Mouse (Mus musculus) heart, adult 8-10 months (tissue): ENCODE measurements around the gene Cdk2ap2. TPM values are rescaled to one million over a fixed set of nuclear protein-coding genes. Genes with fewer than 3 reads are reported as not detected.
"Not testable (repeated sequence)": the region's sequence is repeated elsewhere in the genome, so short reads cannot be mapped to it uniquely, and the experiment has no call there.

Source experiments
- DNase-seq: peaks from one replicate; pipeline ENCODE4 v3.0.0; 2022; ENCODE audit warnings: low spot score
- total RNA-seq, 4 experiments: library from RNA; stranded (reverse); gene quantifications; 2 replicates each; pipeline ENCODE4 v1.2.4; 2022

Cdk2ap2 gene
- total RNA-seq, 4 experiments from 2014 or later = 33.6 to 43.4 (median 39.5) TPM

DNA sequence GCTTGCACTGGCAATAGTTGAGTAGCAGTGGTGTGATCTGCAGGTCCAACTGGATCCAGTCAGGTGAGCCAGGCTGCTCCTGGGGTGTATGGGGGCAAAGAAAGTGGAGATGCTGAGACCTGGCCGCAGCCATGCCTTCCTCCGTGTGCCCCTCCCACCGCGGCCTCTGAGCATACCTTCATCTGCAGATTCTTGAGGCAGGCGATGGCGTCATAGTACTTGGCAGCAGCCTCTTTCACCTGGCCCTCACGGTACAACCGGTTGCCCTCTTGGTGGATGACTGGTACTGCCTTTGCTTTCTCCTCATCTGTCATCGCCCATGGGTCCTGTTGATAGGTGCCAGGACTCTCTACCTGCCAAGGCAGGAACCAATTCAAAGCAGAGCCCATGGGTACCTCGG, 18.2 kb downstream of the Cdk2ap2 start:
- no peak for DNase-seq

DNA sequence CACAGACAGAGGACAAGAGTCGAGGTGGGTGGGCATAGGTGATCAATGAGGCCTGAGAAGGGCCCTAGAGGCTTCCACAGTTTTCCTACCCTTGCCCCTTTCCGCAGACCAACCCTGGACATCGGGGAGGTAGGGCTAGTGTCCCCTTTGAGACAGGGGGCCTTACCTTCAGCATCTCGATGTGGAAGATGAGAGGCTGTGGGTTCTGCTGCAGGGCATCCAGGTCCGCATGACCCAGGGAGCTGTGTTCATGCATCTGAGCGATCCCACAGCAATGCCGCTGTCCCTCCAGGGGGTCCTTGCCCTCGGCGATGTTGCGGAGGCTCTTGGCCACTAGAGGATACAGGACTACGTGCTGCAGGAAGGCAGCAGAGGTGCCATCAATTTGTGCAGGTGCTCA, 18.8 kb downstream of the Cdk2ap2 start:
- DNase-seq = no peak

- DNase-seq = no peak
Observed at GRCm38 (mm10) chr19:4117006-4117405, 20.0 kb downstream of the Cdk2ap2 start.

GRCm38 (mm10) chr19:4118350-4118749, 21.4 kb downstream of the Cdk2ap2 start:
- DNase-seq = no peak

DNA sequence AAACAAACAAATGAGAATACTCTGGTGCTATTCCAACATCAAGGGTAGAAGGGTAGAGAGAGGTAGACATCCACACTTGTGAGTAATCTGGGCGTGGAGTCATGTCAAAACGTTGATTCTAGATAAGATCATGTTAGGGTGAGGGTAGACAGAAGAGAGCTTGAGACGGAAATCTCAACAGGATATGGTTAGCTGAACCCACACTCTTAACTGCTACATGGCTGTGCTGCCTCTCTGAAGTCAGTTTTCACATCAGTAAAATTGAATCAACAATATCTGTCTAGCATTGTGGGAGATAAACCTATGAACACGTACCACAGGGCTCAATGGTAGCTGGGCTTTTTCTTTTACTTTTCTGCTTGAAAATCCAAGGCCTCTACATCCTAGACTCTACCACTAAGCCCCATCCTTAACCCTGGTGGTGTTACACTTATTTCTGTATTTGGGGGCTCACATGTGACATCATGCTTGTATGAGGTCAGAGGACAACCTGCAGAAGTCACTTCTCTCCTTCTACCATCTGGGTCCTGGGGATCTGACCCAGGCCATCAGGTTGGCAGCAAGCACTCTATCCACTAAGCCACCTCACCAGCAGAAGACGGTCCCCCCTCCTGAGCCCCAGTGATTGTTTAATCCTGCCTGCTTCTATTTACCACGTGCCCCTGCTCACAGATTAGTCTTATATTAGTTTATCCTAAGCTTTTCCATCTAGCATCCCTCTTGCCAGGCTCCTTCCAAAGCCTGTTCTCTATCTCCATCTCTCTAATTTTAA, 22.9 kb downstream of the Cdk2ap2 start:
- DNase-seq = no peak

- no peak for DNase-seq
Observed at GRCm38 (mm10) chr19:4120496-4120895, 23.5 kb downstream of the Cdk2ap2 start.

DNA sequence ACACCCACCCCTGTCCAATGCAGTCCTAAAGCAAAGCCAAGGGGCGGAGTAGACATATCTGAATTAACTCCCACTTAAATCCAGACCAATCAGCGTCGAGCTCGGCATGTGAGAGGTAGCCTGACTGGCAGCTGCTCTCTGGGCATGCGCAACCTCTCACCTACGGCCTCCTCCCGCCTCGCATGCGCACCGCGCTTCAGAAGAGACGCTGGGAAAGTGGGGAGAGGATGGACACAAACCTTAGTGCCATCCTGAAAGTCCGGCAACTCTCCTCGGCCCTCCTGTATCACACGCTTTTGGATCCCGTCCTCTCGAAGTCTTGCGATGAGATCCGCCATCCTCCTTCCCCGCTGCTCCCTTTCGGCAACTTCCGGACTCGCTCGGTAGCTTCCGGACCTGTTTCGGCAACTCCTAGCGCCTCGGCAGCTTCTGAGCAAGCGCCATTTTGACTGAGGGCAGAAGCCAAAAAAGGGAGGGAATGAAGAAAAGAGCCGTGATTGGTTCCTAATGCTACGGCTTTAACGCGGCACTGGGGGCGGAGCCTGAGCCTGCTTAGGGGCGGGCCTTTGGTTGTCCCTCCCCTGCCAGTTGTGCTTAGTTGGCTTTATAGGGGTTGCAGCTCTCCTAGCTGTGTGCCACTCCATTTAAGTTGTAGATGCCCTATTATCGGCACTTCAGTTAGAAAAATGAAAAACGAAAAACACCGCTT, 24.3 kb downstream of the Cdk2ap2 start:
- DNase-seq = peak; percentile 99

DNA sequence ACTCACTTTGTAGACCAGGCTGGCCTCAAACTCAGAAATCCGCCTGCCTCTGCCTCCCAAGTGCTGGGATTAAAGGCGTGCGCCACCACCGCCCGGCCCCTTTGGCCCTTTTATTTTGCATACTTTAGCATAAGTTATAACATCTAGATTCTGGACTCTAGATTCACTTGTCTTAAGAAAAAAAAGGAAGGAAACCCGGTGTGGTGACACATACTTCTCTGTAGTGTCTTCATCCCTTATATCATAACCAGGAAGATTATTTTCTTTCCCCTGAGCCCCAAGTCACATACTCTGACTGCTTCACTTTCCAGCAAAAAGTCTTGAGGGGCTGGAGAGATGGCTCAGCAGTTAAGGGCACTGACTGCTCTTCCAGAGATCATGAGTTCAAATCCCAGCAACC, 24.9 kb downstream of the Cdk2ap2 start:
- DNase-seq = not testable (repeated sequence)

- no peak for DNase-seq
Observed at GRCm38 (mm10) chr19:4122411-4123370, 25.7 kb downstream of the Cdk2ap2 start.

GRCm38 (mm10) chr19:4124432-4124831, 27.4 kb downstream of the Cdk2ap2 start:
- no peak for DNase-seq

GRCm38 (mm10) chr19:4125268-4125667, 28.3 kb downstream of the Cdk2ap2 start:
- not testable (repeated sequence) for DNase-seq

DNA sequence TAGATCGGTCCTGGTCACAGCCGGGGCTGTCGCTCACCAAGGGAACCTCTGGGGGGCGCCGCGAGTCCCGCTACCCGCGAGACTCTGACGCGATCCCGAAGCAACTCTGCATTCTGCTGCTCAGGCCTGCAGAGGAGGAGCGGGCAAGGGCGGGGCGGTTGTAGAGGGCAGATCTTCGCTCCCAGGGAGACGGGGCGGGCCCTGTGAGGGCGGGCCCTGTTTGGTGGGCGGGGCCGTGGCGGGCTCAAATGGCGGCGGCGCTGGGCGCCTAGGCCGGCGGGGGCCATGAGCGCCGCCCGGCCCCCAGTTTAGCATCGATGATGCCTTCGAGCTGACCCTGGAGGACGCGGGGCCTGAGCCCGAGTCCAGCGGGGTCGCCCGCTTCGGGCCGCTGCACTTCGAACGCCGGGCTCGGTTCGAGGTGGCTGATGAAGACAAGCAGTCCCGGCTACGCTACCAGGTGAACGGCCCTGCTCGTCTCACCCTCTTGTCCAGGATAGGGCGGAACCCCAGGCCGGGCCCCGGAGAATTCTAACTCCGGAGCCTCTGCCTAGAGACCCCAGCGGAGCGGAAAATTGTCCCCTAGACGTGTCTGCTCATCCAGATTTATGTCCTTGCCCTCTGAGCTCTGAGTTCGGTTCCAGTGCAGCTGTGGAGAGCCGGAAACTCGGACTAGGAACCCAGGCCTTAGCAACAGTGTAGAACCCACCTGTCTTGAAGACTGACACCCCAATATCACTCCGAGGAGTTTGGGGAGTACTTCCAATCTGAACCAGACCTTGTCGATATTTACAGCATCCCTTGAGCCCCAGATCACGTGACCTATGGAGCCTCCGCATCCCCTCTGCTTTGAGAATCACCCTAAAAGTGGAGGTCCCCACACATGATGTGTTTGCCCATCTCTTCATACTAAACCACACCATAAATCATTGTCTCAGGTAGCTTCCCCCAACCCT, 29.0 kb downstream of the Cdk2ap2 start, which contains the start of gene Aip:
Aip (minus strand) TSS at position 118 of the 956 bp plus-strand sequence.
- peak; percentile 97 for DNase-seq

- DNase-seq = no peak
Observed at GRCm38 (mm10) chr19:4126759-4127495, 29.9 kb downstream of the Cdk2ap2 start.

DNA sequence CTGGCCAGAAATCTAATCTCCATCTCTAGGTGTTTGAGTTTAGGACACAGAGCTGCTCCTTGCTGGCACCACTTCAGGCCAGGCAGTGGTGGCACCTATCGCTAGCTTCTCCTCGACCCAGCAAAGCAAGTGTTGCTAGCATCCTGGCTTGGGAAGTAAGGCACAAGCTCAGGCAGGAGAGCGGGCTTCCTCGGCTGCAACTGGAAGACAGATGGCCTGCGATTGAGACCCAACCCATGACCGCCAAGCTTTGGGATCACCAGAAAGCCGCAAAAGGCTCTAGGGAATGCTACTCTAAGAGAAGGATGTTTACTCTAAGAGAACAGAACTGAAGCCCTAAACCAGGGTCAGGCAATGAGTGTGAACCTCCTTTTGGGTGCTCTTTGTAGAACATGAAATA, 32.5 kb downstream of the Cdk2ap2 start:
- DNase-seq = no peak

DNA sequence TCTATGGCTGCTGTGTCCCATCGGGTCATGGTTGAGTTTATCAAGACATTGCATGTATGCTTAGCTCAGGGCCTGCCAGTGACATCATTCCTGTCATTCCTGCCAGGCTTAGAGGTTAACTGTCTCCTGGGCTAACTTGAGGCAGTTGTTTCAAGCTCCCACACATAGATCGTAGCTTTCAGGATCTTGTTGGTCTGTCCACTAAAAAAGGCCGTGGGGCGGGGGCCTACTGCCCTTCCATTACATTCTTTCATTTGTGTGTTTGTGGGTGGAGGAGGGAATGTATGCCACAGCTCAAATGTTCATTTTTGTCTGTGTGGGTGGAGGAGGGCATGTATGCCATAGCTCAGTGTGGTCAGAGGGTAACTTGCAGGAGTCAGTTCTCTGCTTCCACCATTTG, 33.1 kb downstream of the Cdk2ap2 start:
- DNase-seq = no peak

DNA sequence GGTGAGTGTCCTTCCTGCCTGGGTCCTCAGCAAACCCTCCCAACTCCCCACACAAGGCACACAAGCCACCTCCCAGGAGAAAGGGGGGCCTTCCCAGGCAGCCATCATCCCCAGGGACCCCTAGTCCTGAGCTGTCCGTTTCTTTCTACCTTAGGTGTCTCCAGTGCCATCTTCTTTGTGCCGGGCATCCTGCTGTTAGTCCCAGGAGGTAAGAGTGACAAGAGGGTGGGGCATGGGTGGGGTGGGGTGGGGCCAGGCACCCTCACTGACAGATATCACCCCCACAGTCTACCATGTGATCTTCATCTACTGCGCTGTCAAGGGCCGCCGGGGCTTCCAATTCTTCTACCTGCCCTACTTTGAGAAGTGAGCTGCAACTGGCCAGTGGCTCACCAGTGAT, 34.1 kb downstream of the Cdk2ap2 start:
- DNase-seq = no peak

DNA sequence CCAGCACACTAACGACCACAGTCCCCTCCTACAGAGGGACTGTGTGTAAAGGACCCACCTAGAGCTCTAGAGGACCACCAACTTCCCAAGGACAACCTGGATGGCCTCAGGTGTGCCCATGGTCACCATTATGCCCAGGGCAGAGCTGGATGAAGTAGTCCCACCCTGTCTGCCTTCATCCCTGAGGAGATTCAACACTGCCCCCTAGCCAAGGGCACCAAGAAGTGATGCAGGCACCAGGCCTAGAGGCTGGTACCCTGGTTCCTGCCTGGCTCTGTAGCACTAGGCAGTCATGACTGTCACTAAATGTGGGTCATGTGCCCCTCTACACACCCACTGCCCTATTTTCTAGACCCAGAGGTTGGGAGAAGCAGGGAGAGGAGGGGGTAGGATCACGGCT, 34.8 kb downstream of the Cdk2ap2 start:
- no peak for DNase-seq

DNA sequence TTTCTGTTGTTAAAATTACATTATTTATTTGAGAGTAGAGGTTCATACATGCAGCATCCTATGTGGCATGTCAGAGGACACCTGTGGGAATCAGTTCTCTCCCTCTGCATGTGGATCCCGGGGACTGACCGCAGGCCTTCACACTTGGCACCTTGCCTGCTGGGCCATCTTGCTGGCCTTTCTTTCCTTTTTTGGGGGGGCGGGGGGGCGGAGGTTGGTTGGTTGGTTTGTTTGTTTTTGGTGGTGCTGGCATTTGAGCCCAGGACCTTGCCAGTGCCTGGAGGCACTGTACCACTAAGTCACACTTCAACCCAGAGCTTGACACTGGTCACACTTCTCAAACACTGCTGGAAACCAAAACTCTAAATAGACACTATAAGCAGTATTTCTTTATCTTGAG, 37.4 kb downstream of the Cdk2ap2 start:
- DNase-seq = no peak

GRCm38 (mm10) chr19:4135229-4135962, 38.4 kb downstream of the Cdk2ap2 start:
- DNase-seq = not testable (repeated sequence)
